Mouse (Mus musculus) left cerebral cortex, adult 2 months (tissue): ENCODE results near the gene Ttf2. TPM values are rescaled to one million over a fixed set of nuclear protein-coding genes. Genes with fewer than 3 reads are reported as not detected.
A peak's percentile ranks its signal among the peaks of the same experiment; 100 is the strongest.

ENCODE experiments used
- DNase-seq, 2 experiments: peaks; one replicate each; pipeline ENCODE4 v3.0.0; 2021 to 2022; ENCODE audit warnings: low spot score in 2 of 2, mixed read lengths in 1 of 2; ENCODE audit errors: extremely low spot score in 1 of 2
- H3K27ac ChIP-seq: fragments of 200-600 bp; 2 replicates; pipeline ENCODE4 v1.8.1; 2022
- H3K4me3 ChIP-seq: fragments of 200-600 bp; 2 replicates; pipeline ENCODE4 v1.8.1; 2022
- CTCF ChIP-seq: fragments of 200-600 bp; IDR thresholded peaks from 2 replicates; pipeline ENCODE4 v1.8.1; 2022; ENCODE audit warnings: antibody characterized with exemption, mild to moderate bottlenecking, moderate library complexity
- intact Hi-C: fragments of 180-260 bp; cut with DNase I; formaldehyde crosslinking; loops from one replicate; pipeline ENCODE4 v1.15.1; 2025
- total RNA-seq, 2 experiments: library from RNA; stranded (reverse); gene quantifications; 2 replicates each; pipeline ENCODE4 v1.2.3; 2021

Ttf2 gene
- total RNA-seq, 2 experiments from 2014 or later = 1.0 to 1.3 TPM

DNA sequence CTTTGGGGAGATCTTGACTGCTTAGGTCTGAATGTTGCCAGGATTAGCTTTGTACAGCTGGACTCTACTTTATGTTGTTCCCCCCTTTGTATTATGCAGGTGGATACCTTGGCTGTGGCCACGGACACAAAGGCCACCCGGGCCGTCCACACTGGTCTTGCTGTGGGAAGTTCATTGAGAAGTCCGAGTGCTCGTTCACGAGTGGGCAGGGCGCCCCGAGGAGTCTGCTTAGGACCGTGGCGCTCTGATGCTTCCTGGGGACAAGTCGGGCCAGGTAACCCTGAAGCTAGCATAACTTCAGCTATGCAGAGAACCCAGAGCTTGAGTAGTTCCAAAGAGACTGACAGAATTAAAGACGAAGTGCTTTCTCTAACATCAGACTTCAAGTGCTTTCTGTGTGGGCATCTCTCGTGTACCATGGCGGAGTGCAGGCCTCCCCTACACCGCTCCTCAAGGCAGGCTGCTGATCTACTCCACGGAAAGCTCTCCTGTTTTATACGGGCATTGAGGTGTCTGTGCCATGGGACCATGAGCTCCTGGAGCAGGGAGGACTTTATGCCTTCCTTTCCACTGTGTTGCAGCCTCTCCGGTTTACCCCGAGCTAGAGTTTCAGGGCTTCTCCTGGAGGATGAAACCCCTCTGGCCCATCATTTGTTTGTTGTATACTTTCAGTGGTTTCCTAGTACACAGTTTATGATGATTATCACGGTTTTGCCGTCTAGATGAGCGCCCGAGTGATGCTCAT, 38.0 kb downstream of the Ttf2 start:
- no peak overlapping the region for H3K27ac ChIP-seq
- no peak overlapping the region for H3K4me3 ChIP-seq
- no peak for DNase-seq
- intact Hi-C loops = no loop called here
- no peak for TF ChIP-seq CTCF

DNA sequence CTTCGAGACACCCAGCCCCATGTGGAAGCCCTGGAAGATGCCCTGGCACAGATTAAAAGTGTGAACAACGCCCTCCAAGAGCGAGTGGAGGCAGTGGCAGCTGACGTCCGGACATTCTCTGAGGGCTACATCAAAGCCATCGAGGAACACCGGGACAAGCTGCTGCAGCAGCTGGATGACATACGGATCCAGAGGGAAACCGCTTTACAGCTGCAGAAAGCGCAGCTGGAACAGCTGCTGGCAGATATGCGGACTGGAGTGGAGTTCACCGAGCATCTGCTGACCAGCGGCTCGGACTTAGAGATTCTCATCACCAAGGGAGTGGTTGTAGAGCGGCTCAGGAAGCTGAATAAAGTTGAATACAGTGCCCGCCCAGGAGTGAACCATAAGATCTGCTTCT, 44.3 kb downstream of the Ttf2 start:
- no peak overlapping the region for H3K27ac ChIP-seq
- intact Hi-C loops = no loop called here
- H3K4me3 ChIP-seq = no peak overlapping the region
- no peak for TF ChIP-seq CTCF
- no peak for DNase-seq

DNA sequence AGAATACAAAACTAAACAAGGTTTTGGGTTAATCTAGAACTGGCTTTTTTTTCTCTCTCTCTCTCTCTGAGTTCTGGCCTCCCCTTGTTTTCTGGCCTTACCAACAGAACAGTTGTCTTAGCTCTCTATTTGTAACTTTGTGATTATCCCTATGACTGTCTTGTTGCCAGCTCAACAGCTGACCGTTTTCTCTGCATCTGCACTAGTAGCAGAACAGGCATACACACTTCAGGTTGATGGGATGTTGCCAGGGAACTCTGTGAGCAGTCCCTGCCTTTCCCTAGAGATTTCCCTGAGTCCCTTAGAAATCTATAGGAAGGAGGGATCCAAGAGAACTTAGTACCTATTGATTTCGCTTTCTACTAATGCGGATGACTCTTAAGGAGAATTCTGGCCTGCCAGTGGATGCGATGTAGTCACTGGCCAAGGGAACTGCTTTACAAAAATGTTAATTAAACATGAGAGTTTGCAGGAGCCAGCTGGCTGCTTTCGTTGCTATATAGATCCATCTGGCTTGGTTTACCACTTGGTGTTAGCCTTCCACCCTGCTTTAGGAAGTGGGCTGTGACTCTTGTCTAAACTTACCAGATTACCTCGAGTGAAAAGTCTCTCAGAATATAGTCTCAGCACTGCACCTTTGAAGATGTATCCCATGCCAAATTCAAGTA, 45.3 kb downstream of the Ttf2 start:
- no peak overlapping the region for H3K27ac ChIP-seq
- intact Hi-C loops = no loop called here
- no peak for DNase-seq
- no peak overlapping the region for H3K4me3 ChIP-seq
- no peak for TF ChIP-seq CTCF

DNA sequence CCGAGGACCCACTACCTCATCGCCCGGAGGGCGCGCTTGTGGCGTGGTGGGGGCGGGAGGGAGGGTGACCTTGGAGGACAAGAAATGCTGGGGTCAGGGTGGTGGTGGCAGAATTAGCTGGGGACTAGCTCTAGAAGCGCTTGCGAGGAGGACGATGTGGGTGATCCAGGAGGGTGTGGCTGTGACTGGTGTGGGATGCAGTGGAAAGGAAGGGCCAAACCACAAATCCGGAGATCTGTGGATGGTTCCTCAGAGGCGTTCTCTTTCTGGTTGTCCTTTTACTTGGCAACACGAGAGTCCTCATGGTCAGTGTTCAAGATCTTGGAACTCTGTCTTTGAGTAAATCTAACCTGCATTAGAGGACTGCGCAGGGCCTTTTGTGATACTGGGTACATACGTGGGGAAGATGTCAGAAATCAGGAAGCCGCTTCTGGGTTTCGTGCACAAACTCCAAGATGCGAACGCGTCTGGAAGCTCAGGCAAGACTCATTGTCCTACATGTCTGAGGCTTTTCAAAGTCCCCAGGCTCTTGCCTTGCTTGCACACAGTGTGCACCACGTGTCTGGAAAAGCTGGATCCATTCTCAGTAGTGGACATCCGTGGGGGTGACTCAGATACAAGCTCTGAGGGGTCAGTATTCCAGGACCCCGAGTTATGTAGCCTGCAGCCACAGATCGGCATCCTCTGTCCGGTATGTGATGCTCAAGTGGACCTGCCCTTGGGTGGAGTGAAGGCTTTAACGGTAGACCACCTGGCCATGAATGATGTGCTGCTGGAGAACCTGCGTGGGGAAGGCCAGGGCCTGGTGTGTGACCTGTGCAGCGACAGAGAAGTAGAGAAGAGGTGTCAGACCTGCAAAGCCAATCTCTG, 46.7 kb downstream of the Ttf2 start:
- intact Hi-C loops = loop anchor here (2.0 kb wide), 1 partner anchor 240 kb away; no protein-coding TSS in a partner anchor
- no peak for DNase-seq
- Histone ChIP-seq H3K27ac (peak overlapping the region; percentile 93), H3K4me3 (peak overlapping the region; percentile 63)
- no peak for TF ChIP-seq CTCF

DNA sequence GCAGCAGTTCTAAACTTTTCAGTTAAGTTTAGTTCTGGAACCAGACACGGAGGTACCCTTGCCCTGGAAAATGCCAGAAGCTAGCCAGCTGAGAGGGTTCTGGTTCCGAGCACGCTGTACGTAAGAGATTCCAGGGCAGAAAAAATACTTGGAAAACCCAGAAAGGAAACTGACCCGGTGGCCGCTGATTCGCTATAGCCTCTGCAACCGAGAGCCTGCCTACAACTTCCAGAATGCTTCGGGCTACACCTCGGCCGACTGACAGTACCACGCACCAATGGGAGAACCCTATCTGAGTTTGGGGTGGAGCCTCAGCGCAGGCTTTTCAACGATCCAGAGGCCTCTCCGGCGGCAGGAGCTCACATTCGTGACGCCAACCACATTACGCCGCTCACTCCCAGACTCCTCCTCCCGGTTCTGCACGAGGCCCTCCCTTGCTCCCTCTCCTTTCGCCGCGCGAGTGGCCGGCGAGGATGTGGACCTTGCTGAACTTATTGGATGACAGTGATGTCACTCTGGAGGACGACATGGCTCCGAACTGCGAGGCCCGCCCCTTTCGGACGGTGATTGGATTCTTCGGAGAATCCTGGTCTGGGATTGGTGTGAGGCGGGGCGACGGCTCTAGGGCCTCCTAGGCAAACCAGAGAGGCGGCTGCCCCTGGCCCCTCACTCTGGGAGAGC, 47.5 kb downstream of the Ttf2 start, which contains the start of gene Trim45:
Gene Trim45, plus strand, starts transcription at position 378 of the 681 bp plus-strand sequence.
- intact Hi-C loops = loop anchor here (2.0 kb wide), 1 partner anchor 239 kb away; no protein-coding TSS in a partner anchor
- TF ChIP-seq CTCF = no peak
- peak; percentile 97 to 99 for DNase-seq
- Histone ChIP-seq H3K27ac (peak within 1 kb of the TSS; percentile 93), H3K4me3 (peak within 1 kb of the TSS; percentile 63)

DNA sequence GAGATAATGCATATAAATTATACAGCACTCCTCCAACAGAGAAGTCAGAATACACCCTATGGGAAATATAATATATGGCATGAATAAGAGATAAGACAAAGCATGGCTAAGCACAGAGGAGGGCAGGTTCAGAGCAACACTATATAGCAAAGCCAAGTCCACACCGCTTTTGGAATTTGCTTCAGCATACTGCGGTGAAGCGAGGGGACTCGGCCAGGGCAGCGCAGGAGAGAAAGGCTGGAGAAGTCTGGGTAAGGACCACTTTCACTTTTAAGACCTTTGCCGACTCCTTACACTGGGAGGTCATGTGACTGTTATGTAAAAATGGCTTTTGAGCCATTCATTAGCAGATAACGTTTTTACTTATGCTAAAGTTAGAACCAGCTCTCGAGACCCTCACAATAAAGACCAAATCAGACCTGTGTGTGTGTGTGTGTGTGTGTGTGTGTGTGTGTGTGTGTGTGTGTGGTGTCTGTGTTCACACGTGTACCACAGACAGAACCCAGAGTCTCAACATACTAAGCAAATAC, 48.8 kb downstream of the Ttf2 start:
- Histone ChIP-seq H3K27ac (no peak overlapping the region), H3K4me3 (no peak overlapping the region)
- TF ChIP-seq CTCF = no peak
- no peak for DNase-seq
- intact Hi-C loops = no loop called here

DNA sequence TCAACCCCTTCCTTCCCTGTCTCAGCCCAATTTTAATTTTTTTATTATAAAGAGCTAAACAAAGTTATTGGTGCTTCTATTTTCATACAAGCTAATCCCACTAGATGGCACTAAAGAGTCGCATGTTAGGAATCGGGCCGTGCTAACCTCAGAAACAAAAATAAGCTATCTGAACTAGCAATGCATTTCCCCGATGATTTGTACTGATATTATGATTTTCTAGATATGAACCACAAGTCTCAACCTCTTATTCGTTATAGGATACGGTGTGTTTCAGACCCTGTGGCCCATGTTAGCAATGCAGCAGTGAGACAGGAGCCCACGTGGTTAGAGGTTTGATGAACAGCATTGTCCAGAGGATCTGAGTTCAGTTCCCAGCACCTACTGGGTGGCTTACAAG, 52.6 kb downstream of the Ttf2 start:
- Histone ChIP-seq H3K4me3 (no peak overlapping the region), H3K27ac (no peak overlapping the region)
- DNase-seq = no peak
- TF ChIP-seq CTCF = peak; percentile 72
- intact Hi-C loops = loop anchor here (10.0 kb wide), 1 partner anchor 732 kb away; no protein-coding TSS in a partner anchor

DNA sequence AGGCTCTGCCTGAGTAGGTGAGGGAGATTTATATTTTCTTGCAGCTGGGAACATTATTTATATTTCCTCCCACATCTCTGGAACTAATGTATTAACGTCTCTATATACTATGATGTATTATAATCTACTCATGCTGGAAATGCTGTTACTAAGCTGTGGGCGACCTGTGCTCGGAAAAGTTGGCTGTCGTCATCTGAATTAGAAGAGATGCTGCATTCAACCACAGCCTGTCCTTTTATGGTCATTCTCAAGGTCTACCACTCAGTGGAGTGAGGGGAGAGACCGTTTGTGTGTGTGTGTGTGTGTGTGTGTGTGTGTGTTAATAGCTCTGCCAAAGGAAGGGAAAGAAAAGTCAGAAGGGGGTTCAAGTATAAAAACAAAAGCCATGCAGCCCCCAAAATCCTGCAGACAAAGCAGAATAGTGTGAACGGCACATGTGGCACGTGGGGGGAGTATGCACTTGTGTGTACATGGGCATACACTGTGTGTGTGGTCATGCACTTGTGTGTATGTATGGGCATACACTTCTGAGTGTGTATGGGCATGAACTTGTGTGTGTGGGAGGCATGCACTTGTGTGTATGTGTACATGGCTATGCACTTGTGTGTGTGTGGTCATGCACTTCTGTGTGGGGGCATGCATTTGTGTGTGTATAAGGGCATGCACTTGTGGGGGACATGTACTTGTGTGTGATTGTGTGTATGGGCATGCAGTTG, 57.8 kb downstream of the Ttf2 start:
- H3K27ac ChIP-seq = no peak overlapping the region
- no peak for TF ChIP-seq CTCF
- H3K4me3 ChIP-seq = no peak overlapping the region
- intact Hi-C loops = loop anchor here (10.0 kb wide), 1 partner anchor 727 kb away; no protein-coding TSS in a partner anchor
- DNase-seq = no peak

DNA sequence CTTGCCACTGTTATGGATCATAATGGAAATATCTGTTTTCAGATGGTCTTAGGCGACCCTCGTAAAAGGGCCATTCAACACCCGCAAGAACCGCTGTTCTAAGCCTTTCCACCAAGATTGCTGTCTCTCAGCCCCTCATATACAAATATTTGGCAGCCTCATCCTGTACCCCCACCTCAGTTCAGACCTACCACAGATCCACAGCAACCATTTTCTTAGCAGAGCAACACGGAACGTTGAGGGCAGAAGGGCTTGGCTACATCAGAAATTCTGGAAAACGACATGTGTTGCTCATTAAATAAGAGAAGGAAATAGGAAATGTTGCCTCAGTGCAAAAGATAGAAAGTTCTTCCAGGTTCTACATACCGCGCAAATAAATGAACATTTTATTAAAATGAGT, 58.4 kb downstream of the Ttf2 start:
- intact Hi-C loops = loop anchor here (10.0 kb wide), 1 partner anchor 726 kb away; no protein-coding TSS in a partner anchor
- H3K27ac ChIP-seq = no peak overlapping the region
- H3K4me3 ChIP-seq = no peak overlapping the region
- TF ChIP-seq CTCF = no peak
- no peak for DNase-seq

DNA sequence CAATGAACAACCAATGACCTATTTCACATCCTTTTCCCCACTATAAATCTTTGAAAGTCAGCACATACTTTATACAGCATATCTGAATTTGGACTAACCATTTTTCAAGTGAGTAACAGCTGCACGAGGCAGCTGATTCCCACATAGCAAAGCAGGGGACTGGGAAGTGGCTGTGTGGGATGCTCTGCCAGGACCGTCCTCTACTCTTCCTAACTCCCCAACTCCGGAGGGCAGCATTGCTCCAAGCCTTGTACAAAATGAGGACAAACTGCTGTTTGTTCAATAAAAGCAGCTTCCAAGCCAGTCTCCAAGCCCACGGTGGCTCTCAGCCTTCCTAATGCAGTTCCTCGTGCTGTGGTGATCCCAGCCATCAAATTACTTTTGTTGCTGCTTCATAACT, 58.8 kb downstream of the Ttf2 start:
- intact Hi-C loops = loop anchor here (10.0 kb wide), 1 partner anchor 726 kb away; no protein-coding TSS in a partner anchor

DNA sequence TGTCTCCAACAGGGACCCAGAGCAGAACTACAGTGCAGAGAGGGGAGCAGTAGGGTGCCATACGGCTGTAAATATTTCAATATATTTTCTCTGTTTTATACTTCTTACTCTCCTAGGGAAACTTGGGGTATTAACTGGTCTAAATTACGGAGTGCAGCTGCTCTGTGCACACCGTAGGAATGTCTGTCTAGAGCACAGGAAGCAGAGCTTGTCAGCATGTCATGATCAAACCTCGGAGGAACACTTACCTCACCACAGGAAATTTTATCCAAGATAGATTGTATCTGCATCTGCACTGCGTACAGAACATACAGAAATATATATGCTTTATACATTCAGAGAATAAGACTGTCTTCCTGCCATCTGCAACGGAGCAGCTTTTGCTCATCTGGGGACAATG, 60.9 kb downstream of the Ttf2 start:
- intact Hi-C loops = no loop called here
- Histone ChIP-seq H3K4me3 (no peak overlapping the region), H3K27ac (no peak overlapping the region)
- TF ChIP-seq CTCF = no peak
- no peak for DNase-seq

More for the DNA sequence above, 58.8 kb downstream of the Ttf2 start:
- TF ChIP-seq CTCF = no peak
- Histone ChIP-seq H3K4me3 (no peak overlapping the region), H3K27ac (no peak overlapping the region)
- no peak for DNase-seq
